Mouse (Mus musculus): ENCODE measurements around the gene Spg21. TPM values are rescaled to one million over a fixed set of nuclear protein-coding genes. Genes with fewer than 3 reads are reported as not detected.

Gene Spg21
- total and polyA plus RNA-seq, 3 experiments, result 40.4 to 136 (median 43.4) TPM

GRCm38 (mm10) chr9:65435671-65436301 is 25.0 kb upstream of the Spg21 start, which contains the start of gene Mtfmt (continued):
- TF ChIP-seq JUN (IDR thresholded peaks at IDR 0.05; ENCODE audit: insufficient read depth, low read depth, low read length) (no peak), MAX (IDR thresholded peaks at IDR 0.05; ENCODE audit: low read length) (peak; percentile 83), CTCF (conservative IDR thresholded peaks at IDR 0.05 in 1 of 2, IDR thresholded peaks at IDR 0.05 in 1 of 2; ENCODE audit: low read depth in 2 of 2, low read length in 2 of 2) (no peak), CHD2 (IDR thresholded peaks at IDR 0.05; ENCODE audit: low read length) (no peak), ZC3H11A (IDR thresholded peaks at IDR 0.05; ENCODE audit: low read depth, low read length) (no peak), MEF2A (IDR thresholded peaks at IDR 0.05; ENCODE audit: borderline replicate concordance, low read depth, low read length) (no peak; the same call in 1 of the 2 replicates), ZMIZ1 (IDR thresholded peaks at IDR 0.05; ENCODE audit: low read depth, low read length) (peak; percentile 93), USF1 (IDR thresholded peaks at IDR 0.05; ENCODE audit: low read depth, low read length) (no peak)

GRCm38 (mm10) chr9:65444692-65445091 is 16.1 kb upstream of the Spg21 start:
- Histone ChIP-seq H3K9ac (ENCODE audit: insufficient read depth, low read depth) (no peak overlapping the region), H3K79me2 (replicated peaks; ENCODE audit: control insufficient read depth, extremely low read depth, insufficient read depth, poor library complexity, severe bottlenecking) (no peaks in the 10 kb centered on the region), H3K4me1 (ENCODE audit: control insufficient read depth in 1 of 2, insufficient read depth in 2 of 2) (peaks cover 0 to 7% of the 10 kb centered on the region in 2 experiments; a peak in 1 of 4 replicates), H3K27me3 (replicated peaks) (no peaks in the 10 kb centered on the region), H3K4me2 (ENCODE audit: insufficient read depth, low read depth, poor library complexity, severe bottlenecking) (no peak overlapping the region), H3K9me3 (replicated peaks; ENCODE audit: low read length) (no peaks in the 10 kb centered on the region), H3K27ac (ENCODE audit: insufficient read depth, low read depth) (no peak overlapping the region), H3K36me3 (replicated peaks in 1 of 2; ENCODE audit: control insufficient read depth in 1 of 2, insufficient read depth in 1 of 2, low read length in 1 of 2) (peaks cover 57 to 91% of the 10 kb centered on the region in 2 experiments), H3K4me3 (replicated peaks in 1 of 3; ENCODE audit: low read depth in 2 of 3, low read length in 2 of 3, poor library complexity in 1 of 3) (no peak overlapping the region)
- dilution Hi-C loops (cut with MboI; ENCODE audit: extremely low pct_ligation_motif_present, extremely low pct_unique_long_range_greater_than_20kb, low sequenced_read_pairs) (no loop called here), in situ Hi-C loops (cut with MboI; ENCODE audit: low pct_ligation_motif_present, low pct_unique_long_range_greater_than_20kb, low sequenced_read_pairs) (loop anchor here (10.0 kb wide), 1 partner anchor 140 kb away; the partner anchor contains the start of genes Pif1 and Plekho2)
- DNase-seq (ENCODE audit: extremely low read depth), result no peak
- TF ChIP-seq EP300 (IDR thresholded peaks at IDR 0.05; ENCODE audit: low read length) (no peak), RAD21 (IDR thresholded peaks at IDR 0.05; ENCODE audit: low read depth, low read length) (peak; percentile 9), GABPA (IDR thresholded peaks at IDR 0.05; ENCODE audit: insufficient replicate concordance, low read depth, low read length) (no peak), JUND (conservative IDR thresholded peaks at IDR 0.05; ENCODE audit: low read depth, low read length) (no peak), MAZ (IDR thresholded peaks at IDR 0.05; ENCODE audit: low read depth, low read length) (no peak), CTCF (conservative IDR thresholded peaks at IDR 0.05 in 1 of 2, IDR thresholded peaks at IDR 0.05 in 1 of 2; ENCODE audit: low read depth in 2 of 2, low read length in 2 of 2) (peak in 1 of 2 experiments; percentile 36; a peak in 2 of 4 replicates), SMC3 (IDR thresholded peaks at IDR 0.05; ENCODE audit: low read depth, low read length) (no peak), UBTF (IDR thresholded peaks at IDR 0.05; ENCODE audit: low read depth, low read length) (no peak), SIN3A (IDR thresholded peaks at IDR 0.05; ENCODE audit: low read length) (no peak), HCFC1 (IDR thresholded peaks at IDR 0.05; ENCODE audit: low read depth, low read length) (no peak)

GRCm38 (mm10) chr9:65447951-65448350 is 12.8 kb upstream of the Spg21 start:
- Histone ChIP-seq H3K36me3 (replicated peaks in 1 of 2; ENCODE audit: control insufficient read depth in 1 of 2, insufficient read depth in 1 of 2, low read length in 1 of 2) (peaks cover 59 to 92% of the 10 kb centered on the region in 2 experiments), H3K4me2 (ENCODE audit: insufficient read depth, low read depth, poor library complexity, severe bottlenecking) (no peak overlapping the region), H3K27me3 (replicated peaks) (no peaks in the 10 kb centered on the region), H3K4me1 (ENCODE audit: control insufficient read depth in 1 of 2, insufficient read depth in 2 of 2) (peaks cover 0 to 7% of the 10 kb centered on the region in 2 experiments; a peak in 1 of 4 replicates), H3K27ac (ENCODE audit: insufficient read depth, low read depth) (no peak overlapping the region; the same call in 1 of the 2 replicates), H3K9ac (ENCODE audit: insufficient read depth, low read depth) (no peak overlapping the region), H3K4me3 (replicated peaks in 1 of 3; ENCODE audit: low read depth in 2 of 3, low read length in 2 of 3, poor library complexity in 1 of 3) (no peak overlapping the region), H3K79me2 (replicated peaks; ENCODE audit: control insufficient read depth, extremely low read depth, insufficient read depth, poor library complexity, severe bottlenecking) (no peaks in the 10 kb centered on the region), H3K9me3 (replicated peaks; ENCODE audit: low read length) (no peaks in the 10 kb centered on the region)
- no peak for TF ChIP-seq ZMIZ1 (IDR thresholded peaks at IDR 0.05; ENCODE audit: low read depth, low read length)
- TF ChIP-seq CHD2 (IDR thresholded peaks at IDR 0.05; ENCODE audit: low read length), result no peak
- no peak for TF ChIP-seq SIN3A (IDR thresholded peaks at IDR 0.05; ENCODE audit: low read length)
- no peak for TF ChIP-seq ZNF384 (IDR thresholded peaks at IDR 0.05; ENCODE audit: low read depth, low read length)
- no peak for TF ChIP-seq CTCF (conservative IDR thresholded peaks at IDR 0.05 in 1 of 2, IDR thresholded peaks at IDR 0.05 in 1 of 2; ENCODE audit: low read depth in 2 of 2, low read length in 2 of 2)
- TF ChIP-seq EP300 (IDR thresholded peaks at IDR 0.05; ENCODE audit: low read length), result no peak
- TF ChIP-seq MXI1 (IDR thresholded peaks at IDR 0.05; ENCODE audit: low read depth, low read length), result no peak
- no peak for TF ChIP-seq ZC3H11A (IDR thresholded peaks at IDR 0.05; ENCODE audit: low read depth, low read length)
- TF ChIP-seq POLR2AphosphoS2 (IDR thresholded peaks at IDR 0.05; ENCODE audit: low read depth, low read length), result no peak
- TF ChIP-seq JUND (conservative IDR thresholded peaks at IDR 0.05; ENCODE audit: low read depth, low read length), result no peak
- TF ChIP-seq RCOR1 (conservative IDR thresholded peaks at IDR 0.05; ENCODE audit: low read depth, low read length), result no peak
- in situ Hi-C loops (cut with MboI; ENCODE audit: low pct_ligation_motif_present, low pct_unique_long_range_greater_than_20kb, low sequenced_read_pairs), result loop anchor here (10.0 kb wide), 1 partner anchor 137 kb away; the partner anchor contains the start of genes Pif1 and Plekho2
- no peak for DNase-seq (ENCODE audit: extremely low read depth)
- dilution Hi-C loops (cut with MboI; ENCODE audit: extremely low pct_ligation_motif_present, extremely low pct_unique_long_range_greater_than_20kb, low sequenced_read_pairs), result no loop called here
